Mouse (Mus musculus) A20 (cell line): ENCODE measurements around the gene Gm47841.

ENCODE experiments used
- DNase-seq: peaks from one replicate; pipeline ENCODE4 v3.0.0-alpha.2; 2011; ENCODE audit warnings: low read depth, low spot score

Gm47841 gene

GRCm38 (mm10) chr15:101047194-101047555, at the start of gene Gm47841:
TSS of gene Gm47841 (minus strand) at chr15:101047397.
- no peak for DNase-seq

DNA sequence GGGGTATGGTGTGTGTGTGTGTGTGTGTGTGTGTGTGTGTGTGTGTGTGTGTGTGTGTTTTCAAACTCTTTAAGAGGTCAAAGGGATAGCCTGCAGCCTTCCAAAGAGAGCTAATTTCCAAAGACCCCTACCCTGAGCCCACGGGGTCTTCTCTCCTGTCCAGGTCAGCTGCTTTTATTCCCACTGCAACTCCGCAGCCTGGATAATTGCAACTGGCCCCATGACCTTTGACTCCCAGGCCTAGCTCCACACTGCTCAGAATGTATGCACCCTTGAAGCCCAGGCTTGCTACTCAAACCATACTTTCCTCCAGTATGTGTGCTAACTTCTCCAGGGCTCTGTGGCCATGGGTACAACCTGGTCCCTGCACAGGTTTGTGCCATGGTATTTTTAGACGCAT, 48.2 kb upstream of the Gm47841 start:
- DNase-seq: no peak

- no peak for DNase-seq
These were observed 47.8 kb upstream of the Gm47841 start for GRCm38 (mm10) chr15:101094979-101095378.

DNA sequence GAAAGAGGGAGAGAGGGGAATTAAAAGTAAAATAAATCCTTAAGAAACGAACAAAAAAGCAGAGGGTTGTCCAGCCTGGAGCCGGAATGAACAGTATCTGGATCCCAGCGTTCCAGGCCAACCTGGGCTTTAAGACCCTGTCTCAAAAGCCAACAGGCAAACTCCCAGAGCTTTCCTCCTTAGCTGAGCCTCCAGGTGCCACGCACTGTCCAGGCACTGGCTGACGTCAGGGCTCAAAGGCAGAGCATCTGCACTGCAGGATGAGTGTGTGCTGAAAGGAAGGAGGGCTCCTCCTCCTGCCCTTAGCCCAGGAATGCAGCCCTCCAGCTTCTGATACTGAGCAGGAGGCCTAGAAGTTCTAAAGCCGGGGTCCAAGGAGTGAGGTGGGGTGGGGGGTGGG, 46.8 kb upstream of the Gm47841 start:
- no peak for DNase-seq

- no peak for DNase-seq
These were observed 45.8 kb upstream of the Gm47841 start for GRCm38 (mm10) chr15:101092829-101093648.

DNA sequence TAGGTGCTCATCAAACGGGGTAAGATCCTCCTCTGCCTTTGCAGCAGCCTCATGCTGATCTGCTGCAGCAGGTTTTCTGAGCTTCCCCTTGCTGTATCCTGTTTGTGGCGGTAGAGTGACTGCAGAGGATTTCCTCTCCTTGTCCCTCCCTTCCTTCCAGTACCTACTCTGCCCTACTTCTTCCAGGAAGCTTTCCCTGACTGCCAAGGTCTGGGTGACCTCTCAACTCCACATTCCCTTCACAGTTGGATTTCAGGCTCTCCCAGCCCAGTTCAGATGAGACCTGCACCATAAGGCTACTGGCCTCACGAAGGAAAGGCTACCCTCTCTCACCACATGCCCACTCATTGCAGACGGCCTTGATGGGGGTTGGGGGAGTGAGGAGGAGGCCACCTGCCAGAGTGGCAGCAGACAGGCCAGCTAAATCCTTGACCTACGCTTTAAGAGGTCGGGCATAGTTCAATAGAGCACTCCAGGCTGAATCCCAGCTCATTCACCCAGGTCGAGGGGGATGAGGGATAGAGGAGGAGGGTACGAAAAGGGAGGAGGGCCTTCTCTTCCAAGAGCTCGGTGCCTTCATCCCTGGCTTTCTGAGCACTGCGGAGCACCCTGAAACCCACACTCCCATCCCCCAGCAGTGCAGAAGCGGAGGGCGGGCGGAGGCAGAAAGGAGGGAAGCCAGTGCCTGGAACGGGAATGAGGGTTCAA, 45.1 kb upstream of the Gm47841 start:
- DNase-seq: no peak

DNA sequence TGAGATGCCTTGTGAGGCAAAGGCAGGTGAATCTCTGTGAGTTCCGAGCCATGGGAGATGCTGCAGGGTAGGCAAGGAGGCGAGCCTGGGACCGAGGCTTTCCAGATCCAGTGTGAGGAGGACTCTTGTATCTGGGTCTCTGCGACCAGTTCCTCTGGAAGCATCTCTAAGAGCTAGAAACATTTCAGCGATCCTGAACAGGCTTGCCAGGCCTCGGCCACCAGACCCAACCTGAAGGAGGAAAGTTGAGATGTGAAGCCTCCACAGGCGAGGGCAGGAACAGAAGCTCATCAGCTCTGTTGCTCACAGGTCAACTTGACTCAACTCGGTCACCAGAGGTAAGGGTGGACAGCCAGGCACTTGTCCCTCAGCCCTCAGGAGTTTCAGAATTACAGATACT, 44.4 kb upstream of the Gm47841 start:
- no peak for DNase-seq

DNA sequence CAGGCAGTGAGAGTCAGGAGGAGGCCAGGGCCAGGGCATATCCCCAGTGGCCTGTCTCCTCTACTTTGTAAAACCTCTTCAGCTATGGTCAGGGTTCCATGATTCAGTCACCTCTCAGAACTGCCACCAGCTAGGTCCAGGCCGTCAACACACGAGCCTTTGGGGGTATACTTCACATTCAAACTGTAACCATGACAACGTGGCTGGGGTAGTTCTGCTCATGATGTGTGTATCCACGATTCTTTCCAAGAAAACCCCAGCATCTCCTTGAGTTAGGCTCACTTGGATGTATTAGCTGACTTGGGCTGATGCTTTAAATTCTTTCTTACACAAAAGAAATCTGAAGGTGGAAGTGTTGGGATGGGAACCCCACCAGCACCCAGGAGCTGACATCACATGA, 41.1 kb upstream of the Gm47841 start:
- DNase-seq: no peak

DNA sequence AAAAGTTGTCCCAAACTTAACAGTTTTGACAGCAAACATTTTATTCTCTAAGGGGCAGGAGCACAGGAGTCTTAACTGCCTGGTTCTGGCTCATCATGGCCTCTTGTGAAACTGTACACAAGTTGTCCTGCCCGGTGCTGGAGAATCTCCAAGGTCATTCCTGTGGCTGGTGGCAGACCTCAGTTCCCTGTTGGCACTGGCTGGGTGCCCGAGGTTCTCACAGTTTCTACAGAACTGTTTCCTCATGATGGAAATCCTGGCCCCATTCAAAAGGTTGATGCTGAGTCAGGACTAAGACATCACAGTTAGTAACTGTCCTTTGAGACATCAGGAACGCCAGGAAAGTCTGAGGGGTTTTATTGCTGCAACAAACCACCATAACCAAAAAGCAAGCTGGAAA, 39.8 kb upstream of the Gm47841 start:
- DNase-seq: no peak

DNA sequence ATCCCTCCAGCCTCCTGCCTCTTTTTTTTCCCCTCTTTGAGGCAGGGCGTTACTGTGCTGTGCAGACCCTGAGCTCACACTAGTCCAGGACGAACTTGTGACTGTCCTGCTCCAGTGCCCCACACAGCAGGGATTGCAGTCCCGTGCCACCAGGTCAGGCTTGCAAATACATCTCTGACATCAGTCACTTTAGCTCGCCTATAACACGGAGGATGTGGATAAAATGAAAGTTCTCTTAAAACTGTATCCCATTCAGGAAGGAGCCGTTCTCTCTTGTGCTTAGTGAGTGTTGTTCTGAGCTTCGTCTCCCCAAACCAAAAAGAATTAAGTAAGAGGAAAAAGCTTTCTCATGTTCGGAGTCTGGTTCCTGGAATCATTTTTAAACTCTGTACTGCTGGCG, 39.3 kb upstream of the Gm47841 start:
- no peak for DNase-seq

- DNase-seq: peak; percentile 27
These were observed 37.3 kb upstream of the Gm47841 start for GRCm38 (mm10) chr15:101084499-101084898.

- no peak for DNase-seq
These were observed 35.0 kb upstream of the Gm47841 start for GRCm38 (mm10) chr15:101082236-101082635.

DNA sequence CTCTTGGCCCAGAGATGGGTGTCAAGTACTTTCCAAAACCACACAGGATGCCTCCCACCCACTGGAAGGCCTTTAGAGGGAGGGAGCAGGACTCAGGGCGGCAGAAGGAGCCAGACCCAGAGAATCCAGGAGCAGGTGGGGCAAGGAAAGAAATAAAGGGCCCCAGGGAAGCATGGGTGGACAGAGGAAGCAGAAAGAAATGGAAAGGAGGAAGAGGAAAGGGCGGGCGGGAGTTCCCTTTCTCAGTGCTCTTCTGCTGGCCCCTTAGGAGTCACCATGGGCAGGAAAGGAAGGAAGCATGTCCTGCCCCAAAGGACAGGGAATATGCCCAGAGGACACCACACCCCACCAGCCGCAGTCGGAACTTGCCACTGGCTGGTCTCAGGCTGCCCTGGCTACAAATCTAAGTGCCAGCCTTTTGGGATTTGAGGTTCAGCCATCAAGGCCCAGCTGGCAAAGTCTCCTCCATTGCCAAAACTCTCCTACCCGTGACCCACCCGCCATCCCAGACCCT, 33.9 kb upstream of the Gm47841 start:
- no peak for DNase-seq

- no peak for DNase-seq
These were observed 32.9 kb upstream of the Gm47841 start for GRCm38 (mm10) chr15:101080031-101080520.

DNA sequence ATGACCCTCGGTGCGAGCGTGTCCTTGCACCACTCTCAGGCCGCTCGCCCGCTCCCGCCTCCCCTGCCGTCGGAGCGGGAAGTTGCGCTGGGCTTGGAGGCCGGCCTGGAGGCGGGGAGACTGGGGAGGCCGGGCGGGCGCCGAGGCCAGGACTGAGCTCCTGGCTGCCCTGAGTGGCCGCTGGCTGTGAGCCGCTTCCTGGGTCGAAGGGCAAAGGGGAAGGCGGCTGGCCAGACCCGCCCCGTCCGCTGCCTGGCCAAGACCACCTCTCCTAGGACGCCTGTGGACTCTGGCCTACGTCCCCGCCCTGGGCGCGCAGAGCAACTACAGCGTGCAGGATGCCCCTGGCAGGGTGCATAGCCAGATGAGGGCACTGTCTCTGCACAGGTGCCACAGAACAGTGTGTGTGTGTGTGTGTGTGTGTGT, 31.5 kb upstream of the Gm47841 start:
- no peak for DNase-seq

GRCm38 (mm10) chr15:101077813-101078730, 30.9 kb upstream of the Gm47841 start, which contains the start of gene Fignl2:
TSS of gene Fignl2 (minus strand) at chr15:101078567.
- DNase-seq: no peak

DNA sequence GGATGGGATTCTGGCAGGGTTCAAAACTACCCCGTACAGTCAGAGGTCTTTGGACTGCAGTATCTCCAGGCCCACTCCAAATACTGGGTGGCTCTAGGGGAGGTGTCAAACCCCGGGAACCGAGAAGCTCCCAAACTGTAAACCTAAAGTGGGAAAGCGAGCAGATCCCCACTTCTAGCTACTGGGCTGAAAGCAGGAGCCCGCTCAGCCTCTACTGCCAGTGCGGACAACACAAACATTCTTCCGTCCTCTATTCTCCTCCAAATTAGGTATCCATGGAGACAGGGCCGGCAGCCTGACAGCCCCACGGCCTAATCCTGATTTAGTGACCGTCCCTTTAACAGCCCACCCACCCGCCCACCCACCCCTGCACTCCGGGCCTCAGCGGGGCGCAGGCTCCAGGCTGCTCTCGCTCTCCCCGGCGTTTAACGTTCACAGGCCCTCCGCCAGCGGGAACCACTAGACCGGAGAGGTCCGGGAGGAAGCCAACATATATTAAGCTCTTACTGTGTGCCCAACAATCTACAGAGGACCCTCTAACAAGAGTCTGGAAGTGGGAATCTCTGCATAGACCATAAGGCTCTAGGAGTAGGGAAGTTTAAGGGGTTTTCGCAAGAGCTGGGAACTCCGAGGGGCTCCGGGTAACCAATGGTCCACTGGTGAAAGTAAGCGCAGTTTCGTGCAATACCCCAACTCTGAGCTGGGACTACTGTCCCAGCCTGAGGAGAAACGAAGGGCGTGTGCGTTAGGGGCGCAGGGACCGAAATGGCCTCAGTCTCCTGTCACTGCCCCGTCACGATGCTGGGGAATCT, 30.0 kb upstream of the Gm47841 start:
- no peak for DNase-seq

DNA sequence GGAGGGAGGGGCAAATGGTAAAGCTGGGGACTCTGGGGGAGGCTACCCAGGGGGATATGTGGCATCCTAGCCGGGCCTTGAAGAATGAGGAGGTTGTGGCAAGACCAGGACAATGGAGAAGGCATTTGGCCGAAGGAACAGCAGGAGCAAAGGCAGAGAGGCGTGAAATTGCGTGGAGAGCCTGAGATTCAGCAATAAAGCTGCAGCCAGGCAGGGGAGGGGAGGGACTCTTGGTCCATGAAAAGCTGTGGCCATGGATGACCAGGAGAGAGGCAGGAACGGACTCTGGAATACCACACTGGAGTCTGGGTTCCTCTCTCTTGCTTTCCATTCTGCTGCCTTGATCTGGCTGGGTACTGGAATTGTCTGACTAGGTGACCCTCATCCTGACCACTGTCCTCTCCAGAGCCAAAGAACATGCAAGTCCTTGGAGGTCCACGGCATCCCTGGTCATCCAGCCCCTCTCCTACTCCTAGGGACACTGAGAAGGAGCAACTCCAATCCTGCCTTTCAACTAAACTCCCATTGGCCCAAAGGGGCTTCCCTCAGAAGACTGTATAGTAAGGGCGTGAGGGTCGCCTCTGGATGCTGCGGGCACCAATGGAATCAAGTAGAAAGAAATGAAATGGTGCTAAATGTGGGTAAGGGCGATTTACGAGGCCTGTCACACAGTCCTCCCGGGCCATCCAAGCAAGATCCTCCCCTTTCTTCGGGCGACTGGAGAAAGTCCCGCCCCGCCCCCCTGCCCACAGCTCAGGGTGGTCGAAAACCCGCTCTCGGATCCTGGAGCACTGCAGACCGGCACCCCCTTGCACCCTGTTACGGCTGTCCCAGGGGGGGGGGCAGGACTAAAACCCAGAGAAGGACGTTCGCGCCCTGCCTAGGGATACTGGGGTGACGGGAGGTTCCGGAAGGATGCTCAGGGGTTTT, 29.1 kb upstream of the Gm47841 start:
- DNase-seq: no peak

GRCm38 (mm10) chr15:101075656-101076055, 28.5 kb upstream of the Gm47841 start:
- no peak for DNase-seq

- DNase-seq: no peak
These were observed 28.0 kb upstream of the Gm47841 start for GRCm38 (mm10) chr15:101075150-101075549.
